Mouse (Mus musculus) left cerebral cortex, adult 2 months (tissue): ENCODE results near the gene Dnm3. TPM values are rescaled to one million over a fixed set of nuclear protein-coding genes. Genes with fewer than 3 reads are reported as not detected.

ENCODE experiments used
- DNase-seq, 2 experiments: peaks; one replicate each; pipeline ENCODE4 v3.0.0; 2021 to 2022; ENCODE audit warnings: low spot score in 2 of 2, mixed read lengths in 1 of 2; ENCODE audit errors: extremely low spot score in 1 of 2
- H3K27ac ChIP-seq: fragments of 200-600 bp; 2 replicates; pipeline ENCODE4 v1.8.1; 2022
- H3K4me3 ChIP-seq: fragments of 200-600 bp; 2 replicates; pipeline ENCODE4 v1.8.1; 2022
- CTCF ChIP-seq: fragments of 200-600 bp; IDR thresholded peaks from 2 replicates; pipeline ENCODE4 v1.8.1; 2022; ENCODE audit warnings: antibody characterized with exemption, mild to moderate bottlenecking, moderate library complexity
- intact Hi-C: fragments of 180-260 bp; cut with DNase I; formaldehyde crosslinking; loops from one replicate; pipeline ENCODE4 v1.15.1; 2025
- total RNA-seq, 2 experiments: library from RNA; stranded (reverse); gene quantifications; 2 replicates each; pipeline ENCODE4 v1.2.3; 2021

Dnm3 gene
- total RNA-seq, 2 experiments from 2014 or later = 102 to 103 TPM

DNA sequence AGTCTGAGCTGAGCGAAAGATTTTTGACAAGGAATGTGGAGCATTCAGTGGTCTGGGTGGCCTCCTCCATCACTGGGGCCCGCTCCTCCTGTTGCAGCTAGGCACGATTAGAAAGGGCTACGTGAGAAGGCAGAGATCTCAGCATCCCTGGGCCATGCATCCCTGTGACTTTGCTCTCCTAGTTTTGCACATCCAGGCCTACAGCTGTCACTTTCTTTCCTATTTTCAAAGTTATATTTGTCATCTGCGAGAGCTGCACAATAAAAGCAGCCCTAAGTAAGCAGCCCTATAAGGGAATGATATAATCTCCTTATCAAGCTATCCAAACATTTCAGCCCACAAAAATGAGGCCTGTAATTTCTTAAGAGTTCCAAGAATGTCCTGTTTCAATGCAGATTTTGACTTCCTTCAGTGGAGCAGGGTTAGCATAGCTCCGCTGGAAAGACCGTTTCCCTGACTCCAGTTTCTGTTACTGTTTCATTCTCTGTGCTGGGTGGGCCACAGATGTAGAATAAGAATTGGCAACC, 252.2 kb downstream of the Dnm3 start:
- no peak for TF ChIP-seq CTCF
- no peak for DNase-seq
- intact Hi-C loops = no loop called here

GRCm38 (mm10) chr1:162224817-162225605, 252.8 kb downstream of the Dnm3 start:
- Histone ChIP-seq H3K27ac (no peak overlapping the region), H3K4me3 (no peak overlapping the region)
- no peak for DNase-seq
- no peak for TF ChIP-seq CTCF
- intact Hi-C loops = no loop called here

More for the DNA sequence above, 252.2 kb downstream of the Dnm3 start:
- H3K4me3 ChIP-seq = no peak overlapping the region
- H3K27ac ChIP-seq = no peak overlapping the region

- Histone ChIP-seq H3K27ac (no peak overlapping the region), H3K4me3 (no peak overlapping the region)
- intact Hi-C loops = no loop called here
- no peak for DNase-seq
- TF ChIP-seq CTCF = no peak
Measured at GRCm38 (mm10) chr1:162224061-162224460, 253.8 kb downstream of the Dnm3 start.

DNA sequence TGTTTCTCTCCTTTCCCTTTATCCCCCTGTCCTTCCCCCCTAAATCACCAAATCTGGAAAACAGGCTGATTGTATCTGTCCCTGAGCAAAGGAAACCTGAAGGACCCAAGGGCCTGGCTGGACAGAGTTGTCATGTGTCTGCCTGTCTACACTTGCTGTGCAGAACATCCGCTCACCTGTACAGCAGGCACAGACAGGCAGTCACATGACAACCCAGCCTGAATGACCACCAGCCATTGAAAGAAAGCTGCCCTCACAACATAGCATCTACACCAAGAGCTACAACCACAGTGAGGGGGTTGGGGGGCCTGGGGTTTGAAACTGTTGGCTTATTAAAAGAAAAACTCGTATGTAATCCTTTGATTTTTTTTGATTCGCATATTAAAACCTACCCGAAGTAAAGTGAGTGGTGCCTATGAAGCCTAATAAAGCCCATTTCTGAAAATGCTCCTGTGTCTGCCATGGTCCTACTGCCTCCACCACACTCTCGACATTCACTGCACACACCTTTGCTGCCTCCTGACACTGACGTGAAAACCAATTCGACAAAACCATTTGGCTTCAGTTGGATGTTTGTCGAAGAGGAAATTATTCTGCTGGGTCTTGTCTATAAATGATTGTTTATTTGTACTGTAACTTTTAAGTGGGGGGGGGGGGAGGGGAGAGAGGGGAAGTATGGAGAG, 254.4 kb downstream of the Dnm3 start:
- TF ChIP-seq CTCF = no peak
- intact Hi-C loops = no loop called here
- Histone ChIP-seq H3K4me3 (no peak overlapping the region), H3K27ac (no peak overlapping the region)
- DNase-seq = no peak

DNA sequence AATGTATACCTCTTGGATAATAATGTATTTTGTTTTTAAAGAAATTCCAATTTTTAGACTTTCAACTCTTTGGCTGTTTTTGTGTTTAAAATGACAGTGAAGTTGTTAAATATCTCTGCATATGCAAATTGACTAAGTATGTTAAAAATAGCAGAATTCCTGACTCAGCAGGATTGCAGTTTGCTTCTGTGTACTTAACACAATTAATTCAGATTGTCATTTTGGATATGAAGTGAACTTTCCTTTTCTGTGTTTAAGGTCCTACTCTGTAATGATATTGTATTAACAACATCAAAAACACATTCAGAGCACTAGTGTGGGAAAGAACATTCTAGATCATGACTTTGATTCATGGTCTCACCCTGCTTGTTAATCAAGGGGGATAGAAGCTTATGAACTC, 255.5 kb downstream of the Dnm3 start:
- intact Hi-C loops = no loop called here
- DNase-seq = no peak
- Histone ChIP-seq H3K27ac (no peak overlapping the region), H3K4me3 (no peak overlapping the region)
- TF ChIP-seq CTCF = no peak

DNA sequence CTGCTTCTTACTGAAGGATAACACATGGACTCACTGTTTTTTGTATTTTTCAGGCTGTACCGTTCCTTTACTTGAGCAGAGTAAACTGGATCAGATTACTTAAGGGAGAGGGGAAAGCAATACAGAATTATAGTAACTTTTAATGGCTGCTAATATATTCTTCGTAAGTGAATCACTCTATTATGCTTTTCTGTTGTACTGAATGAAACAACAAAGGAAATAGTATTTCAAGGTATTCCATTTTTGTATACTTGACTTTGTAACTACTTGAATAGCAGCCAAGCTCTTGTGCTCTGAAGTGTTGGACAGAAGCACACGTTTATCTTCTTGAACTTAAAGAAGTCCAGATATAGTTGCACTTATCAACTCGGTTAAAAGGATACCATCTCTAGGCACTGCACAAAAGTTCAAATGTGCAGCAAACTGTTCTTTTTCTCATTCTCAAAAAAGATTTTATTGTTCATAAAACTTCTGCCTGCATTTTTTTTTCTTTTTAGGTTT, 256.0 kb downstream of the Dnm3 start:
- intact Hi-C loops = no loop called here
- Histone ChIP-seq H3K27ac (no peak overlapping the region), H3K4me3 (no peak overlapping the region)
- no peak for TF ChIP-seq CTCF
- DNase-seq = no peak

- H3K27ac ChIP-seq = no peak overlapping the region
- no peak for DNase-seq
- H3K4me3 ChIP-seq = no peak overlapping the region
- intact Hi-C loops = no loop called here
- TF ChIP-seq CTCF = no peak
Measured at GRCm38 (mm10) chr1:162220891-162221290, 256.9 kb downstream of the Dnm3 start.

- intact Hi-C loops = no loop called here
- Histone ChIP-seq H3K4me3 (no peak overlapping the region), H3K27ac (no peak overlapping the region)
- TF ChIP-seq CTCF = no peak
- DNase-seq = no peak
Measured at GRCm38 (mm10) chr1:162219781-162220180, 258.1 kb downstream of the Dnm3 start.

DNA sequence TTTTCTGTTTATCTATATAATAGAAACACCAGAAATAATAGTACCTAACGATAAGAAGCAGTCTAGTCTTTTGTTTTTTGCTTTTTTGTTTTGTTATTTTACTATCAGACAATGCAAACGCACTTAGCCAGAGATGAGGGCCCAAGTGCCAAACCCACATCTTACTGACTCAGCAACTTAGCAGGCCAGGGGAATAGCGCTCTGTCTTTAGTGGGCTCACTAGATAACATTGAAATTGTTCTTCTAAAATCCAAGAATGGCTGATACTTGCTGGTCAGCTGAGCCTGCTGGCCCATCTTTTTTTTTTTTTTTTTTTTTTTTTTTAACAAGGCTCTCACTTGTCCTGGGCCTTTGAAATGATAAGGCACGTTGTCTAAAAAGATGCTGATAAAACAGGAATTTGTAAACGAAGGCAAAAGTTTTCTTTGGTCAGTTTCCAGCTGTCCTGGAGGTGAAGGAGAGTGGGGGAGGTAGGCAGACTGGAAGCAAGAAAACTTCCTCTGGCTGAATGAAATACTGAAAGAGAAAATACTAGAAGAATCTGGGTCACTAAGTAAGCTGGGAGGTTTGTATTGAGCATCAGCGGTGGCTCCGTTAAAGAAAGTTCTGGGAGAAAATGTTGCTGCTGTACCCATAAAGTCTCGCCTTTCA, 259.2 kb downstream of the Dnm3 start:
- intact Hi-C loops = no loop called here
- Histone ChIP-seq H3K27ac (no peak overlapping the region), H3K4me3 (no peak overlapping the region)
- DNase-seq = no peak
- no peak for TF ChIP-seq CTCF

- Histone ChIP-seq H3K27ac (no peak overlapping the region), H3K4me3 (no peak overlapping the region)
- intact Hi-C loops = no loop called here
- no peak for DNase-seq
- TF ChIP-seq CTCF = no peak
Measured at GRCm38 (mm10) chr1:162217340-162217974, 260.4 kb downstream of the Dnm3 start.

DNA sequence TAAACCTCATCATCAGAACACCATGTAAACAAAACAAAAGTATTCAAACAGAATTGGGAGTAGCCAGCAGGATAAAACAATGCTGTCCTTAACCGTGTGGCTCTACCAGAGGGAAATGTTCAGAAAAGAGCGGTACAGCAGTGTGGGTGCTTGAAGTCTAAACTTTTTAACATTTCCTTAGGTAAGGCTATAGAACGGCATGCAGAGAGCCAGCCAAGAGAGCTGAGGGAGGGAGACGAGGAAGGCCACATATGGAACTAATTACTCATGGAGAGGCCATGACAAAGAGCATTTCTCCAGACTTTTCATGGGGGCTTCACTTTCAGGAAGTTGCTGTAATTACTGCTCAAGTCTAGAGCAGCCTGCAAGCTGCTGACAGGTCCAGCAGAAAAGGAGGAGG, 261.2 kb downstream of the Dnm3 start:
- Histone ChIP-seq H3K4me3 (no peak overlapping the region), H3K27ac (no peak overlapping the region)
- intact Hi-C loops = no loop called here
- no peak for TF ChIP-seq CTCF
- DNase-seq = no peak
